Mouse (Mus musculus) R1 (cell line): Measurements from ENCODE around the gene Col4a3.

Experiments used
- DNase-seq: peaks from one replicate; pipeline ENCODE4 v3.0.0-alpha.2; 2018; ENCODE audit warnings: low read depth, low spot score

Col4a3 gene

GRCm38 (mm10) chr1:82663522-82663921, 76.8 kb downstream of the Col4a3 start:
- DNase-seq = peak; percentile 16

GRCm38 (mm10) chr1:82686328-82686727, 99.6 kb downstream of the Col4a3 start:
- no peak for DNase-seq

- no peak for DNase-seq
These were observed 100.1 kb downstream of the Col4a3 start for GRCm38 (mm10) chr1:82686866-82687265.

GRCm38 (mm10) chr1:82687931-82688330, 101.2 kb downstream of the Col4a3 start:
- no peak for DNase-seq

- DNase-seq = no peak
These were observed 109.2 kb downstream of the Col4a3 start for GRCm38 (mm10) chr1:82695915-82696314.

GRCm38 (mm10) chr1:82717816-82718512, 131.2 kb downstream of the Col4a3 start:
- no peak for DNase-seq

GRCm38 (mm10) chr1:82724339-82725025, 137.8 kb downstream of the Col4a3 start, which contains the start of gene Mff:
Gene Mff, plus strand, starts transcription at chr1:82724890.
- DNase-seq = peak; percentile 96

- peak; percentile 55 for DNase-seq
These were observed 138.5 kb downstream of the Col4a3 start for GRCm38 (mm10) chr1:82725026-82725874.

GRCm38 (mm10) chr1:82725875-82726185, 139.1 kb downstream of the Col4a3 start:
- DNase-seq = no peak

GRCm38 (mm10) chr1:82726482-82726881, 139.8 kb downstream of the Col4a3 start:
- no peak for DNase-seq

DNA sequence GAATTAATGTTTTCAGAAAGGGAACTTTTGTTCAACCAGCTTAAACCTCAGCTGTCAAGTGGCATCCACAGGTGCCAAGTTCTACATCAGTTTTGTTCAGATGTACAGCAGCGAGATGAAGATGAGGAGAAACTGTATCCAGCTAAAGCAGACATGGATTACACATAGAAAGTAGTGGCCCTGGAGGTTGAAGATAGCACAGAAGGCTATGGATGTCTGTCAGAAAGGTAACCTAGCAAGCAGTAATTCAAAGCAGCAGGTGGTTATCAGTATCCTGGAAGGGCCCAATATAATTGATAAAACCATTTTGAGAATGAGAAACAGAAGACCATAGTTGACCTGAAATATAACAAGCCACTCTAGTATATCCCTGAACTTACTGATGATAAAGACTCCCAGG, 146.6 kb downstream of the Col4a3 start:
- no peak for DNase-seq

GRCm38 (mm10) chr1:82738066-82738465, 151.3 kb downstream of the Col4a3 start:
- DNase-seq = no peak

- no peak for DNase-seq
These were observed 154.8 kb downstream of the Col4a3 start for GRCm38 (mm10) chr1:82741539-82741938.

GRCm38 (mm10) chr1:82743962-82744361, 157.2 kb downstream of the Col4a3 start:
- no peak for DNase-seq

DNA sequence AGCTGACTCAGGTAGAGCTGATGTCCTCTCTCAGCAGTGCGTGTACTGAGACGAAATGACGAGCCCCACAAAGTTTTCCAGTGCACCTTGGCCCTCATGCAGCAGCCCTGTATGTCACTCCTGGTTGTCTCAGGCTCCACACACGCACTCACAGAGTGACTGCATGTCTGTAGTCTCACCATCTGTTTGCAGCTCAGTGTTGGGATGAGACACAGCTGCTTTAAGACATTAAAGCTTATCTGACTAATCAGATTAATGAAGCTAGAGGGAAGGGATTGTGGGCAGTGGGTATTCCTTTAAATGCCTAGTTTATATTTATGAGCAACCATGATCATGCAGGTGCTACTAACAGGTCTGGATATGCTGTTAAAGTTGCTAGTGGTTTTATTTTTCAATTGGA, 159.7 kb downstream of the Col4a3 start:
- no peak for DNase-seq

DNA sequence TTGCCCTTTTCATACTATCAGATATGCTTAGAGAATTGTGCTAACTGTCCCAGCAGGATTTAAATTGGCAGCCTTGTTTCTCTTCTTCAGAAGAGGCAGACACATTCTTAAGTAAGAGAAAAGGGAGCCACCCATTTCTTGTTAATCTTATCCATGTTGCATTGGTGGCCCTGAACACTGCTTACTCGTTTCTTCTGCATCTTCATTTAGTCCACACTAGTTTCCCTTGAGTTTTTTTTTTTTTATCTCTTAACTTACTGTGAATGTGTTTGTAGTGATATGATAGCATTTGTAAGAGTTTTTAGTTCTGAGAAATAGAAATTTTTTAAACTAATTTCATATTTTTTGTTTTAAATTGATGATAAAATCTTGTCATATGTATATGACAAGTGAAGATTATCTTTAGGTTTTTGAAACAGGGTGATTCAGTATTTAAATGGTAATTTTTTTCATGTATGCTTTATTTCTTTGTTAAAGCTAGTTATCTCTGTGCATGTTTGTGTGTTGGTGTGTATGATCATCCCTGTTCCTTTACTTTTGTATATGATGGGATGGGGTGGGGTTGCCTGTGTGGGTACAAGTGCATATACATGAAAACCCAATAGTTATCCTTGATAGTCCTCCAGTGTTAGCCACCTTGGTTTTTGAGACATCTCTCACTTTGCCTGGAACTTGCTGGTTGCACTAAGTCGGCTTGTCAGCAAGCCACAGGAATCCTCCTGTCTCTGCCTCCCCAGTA, 161.2 kb downstream of the Col4a3 start:
- no peak for DNase-seq

- DNase-seq = peak; percentile 46
These were observed 172.8 kb downstream of the Col4a3 start for GRCm38 (mm10) chr1:82759520-82759919.

DNA sequence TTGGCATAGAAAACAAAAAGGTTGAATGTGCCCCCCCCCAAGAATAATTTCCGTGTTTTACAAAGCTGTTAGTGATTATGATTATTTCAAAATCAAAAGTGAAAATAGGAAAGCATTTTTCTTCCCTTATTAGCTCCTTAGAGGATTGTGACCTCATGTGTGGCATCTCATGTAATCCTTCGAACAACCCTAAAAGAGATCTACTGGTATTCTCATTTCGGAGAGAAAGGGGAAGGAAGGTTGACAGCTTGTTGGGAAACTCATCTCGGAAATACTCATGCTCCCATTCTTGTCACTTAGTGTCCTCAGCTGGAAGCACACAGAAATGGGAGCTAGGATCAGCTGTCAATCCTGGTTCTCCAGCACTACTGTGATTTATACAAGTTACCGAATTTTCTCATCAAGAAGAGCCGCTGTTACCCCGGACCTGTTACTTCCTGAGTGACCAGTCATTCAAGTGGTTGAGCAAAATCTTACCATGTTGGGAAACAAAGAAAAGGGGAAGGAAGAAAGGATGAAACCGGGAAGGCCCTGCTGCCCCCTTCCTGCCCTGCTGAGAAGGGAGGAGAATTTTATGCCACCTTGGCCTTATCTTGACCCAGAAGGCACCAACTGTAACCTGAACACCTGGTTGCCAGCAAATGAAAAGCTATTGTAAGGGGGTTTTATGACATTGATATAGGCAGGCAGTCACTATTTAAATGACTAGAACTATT, 174.9 kb downstream of the Col4a3 start:
- DNase-seq = no peak

DNA sequence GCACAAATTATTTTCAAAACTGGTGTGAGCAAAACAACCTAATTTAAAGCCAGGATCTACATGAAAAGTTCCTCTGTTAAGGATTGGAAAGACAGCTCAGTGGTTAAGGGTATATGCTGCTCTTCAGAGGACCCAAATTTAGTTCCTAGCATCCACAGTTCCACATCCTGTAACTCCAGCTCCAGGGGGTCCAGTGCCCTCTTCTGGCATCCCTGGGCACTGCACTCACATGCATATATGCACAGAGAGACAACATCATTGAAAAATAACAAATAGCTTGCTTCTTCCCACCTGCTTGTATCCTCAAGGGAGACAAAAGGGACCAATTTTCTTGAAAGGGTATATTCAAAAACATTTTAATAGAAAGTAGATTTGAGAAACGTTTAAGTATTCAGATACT, 175.6 kb downstream of the Col4a3 start:
- DNase-seq = peak; percentile 33

- DNase-seq = no peak
These were observed 179.5 kb downstream of the Col4a3 start for GRCm38 (mm10) chr1:82766227-82766626.

DNA sequence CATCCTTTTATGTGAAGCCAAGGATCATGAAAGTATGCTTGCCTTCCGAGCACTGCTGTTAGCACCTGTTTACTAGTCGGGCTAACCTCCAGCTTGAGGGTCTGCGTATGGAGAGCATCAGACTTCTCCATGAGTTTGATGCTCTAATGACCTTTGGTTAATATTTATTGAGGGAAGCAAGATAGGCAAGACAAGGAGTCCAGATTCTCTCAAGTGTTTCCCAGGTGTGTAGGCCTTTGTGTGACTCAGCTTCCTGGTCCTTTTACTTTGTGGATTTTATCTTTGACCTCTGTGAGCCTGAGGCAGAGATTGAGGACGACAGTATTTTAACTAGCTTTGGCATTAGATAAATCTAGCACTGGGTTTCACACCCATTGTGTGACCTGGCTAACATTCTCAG, 179.9 kb downstream of the Col4a3 start:
- DNase-seq = no peak
